In genomic region chr4:111664146-111664545, GRCm38 (mm10) we compare ENCODE assay signal across 9 mouse cellular contexts. TPM values are rescaled to one million over a fixed set of nuclear protein-coding genes. Genes with fewer than 3 reads are reported as not detected.
DNase-seq lines count a peak whose midpoint lies in the region; ATAC-seq lines count a peak whose summit lies in the region.
"Had no signal": no experiment of that assay in that cellular context is flagged by ENCODE, and none has a peak within 500 bp of the region (broad histone marks: within the 10 kb centered on the region; RNA-seq: fewer than 3 reads in every experiment).

No protein-coding gene starts in this region.

- no peaks in the 10 kb centered on the region for H3K9me3 ChIP-seq in forebrain, embryonic 14.5 days (replicated peaks; ENCODE audit: control insufficient read depth, low read length)

- peaks cover 9% of the 10 kb centered on the region for H3K4me1 ChIP-seq in forebrain, embryonic 14.5 days (ENCODE audit: control insufficient read depth, insufficient read depth, low read length)

- no peaks in the 10 kb centered on the region for H3K27me3 ChIP-seq in forebrain, embryonic 14.5 days (replicated peaks; ENCODE audit: control insufficient read depth, insufficient read depth, low read length)

- DNase-seq in layer of hippocampus, adult 11-12 months (ENCODE audit: low spot score): peak; percentile 38
- no peak for DNase-seq in layer of hippocampus, adult 9-10 months (ENCODE audit: low spot score)
- DNase-seq in forebrain, embryonic 14.5 days (ENCODE audit: low spot score): peak; percentile 71
- DNase-seq in heart, postnatal 4 days: peak; percentile 51
- DNase-seq in lung, adult 18-20 months: peak; percentile 36 to 51
- DNase-seq in urinary bladder, postnatal 10 days (ENCODE audit: low spot score): no peak
- no peak for DNase-seq in c-Kit-positive CD71-positive TER-119-positive erythroid progenitor cells, embryonic 14.5 days (ENCODE audit: low spot score)
- DNase-seq in frontal cortex, postnatal 14 days (ENCODE audit: low spot score in 2 of 2): no peak

- H3K36me3 ChIP-seq in forebrain, embryonic 14.5 days (ENCODE audit: control insufficient read depth, insufficient read depth, low read length): no peaks in the 10 kb centered on the region

- peak; percentile 78 for ATAC-seq in forebrain, embryonic 14.5 days

- H3K27ac ChIP-seq in forebrain, embryonic 14.5 days (ENCODE audit: low read depth, low read length): no peak overlapping the region
- H3K27ac ChIP-seq: macrophage had no signal

- no peak overlapping the region for H3K4me2 ChIP-seq in forebrain, embryonic 14.5 days (ENCODE audit: low read length)

- H3K9ac ChIP-seq in forebrain, embryonic 14.5 days (ENCODE audit: low read length): no peak overlapping the region

- no peak overlapping the region for H3K4me3 ChIP-seq in forebrain, embryonic 14.5 days (ENCODE audit: low read depth, low read length)

- 25% methylated on average over 3 of the region's 3 CpGs for WGBS in forebrain, embryonic 14.5 days

RNA-seq across cellular contexts. Expression of gene Spata6, which starts 55.6 kb away (rescaled TPM):
- polyA plus RNA-seq in forebrain, embryonic 14.5 days (2014; fragmentation: Nextera tagmentation; extraction: Ambion mirVana): 10.4 and 11.0 TPM in 2 replicates
- total RNA-seq in heart, postnatal 4 days (2021): 10 to 100 TPM; 17.3 to 18.4 TPM

Comparison
In these comparisons a context has a peak if more than half of its experiments do, and no peak if none do; other contexts are left out.
1. DNase-seq: peak in layer of hippocampus, adult 11-12 months (single experiment), forebrain, embryonic 14.5 days (single experiment), heart, postnatal 4 days (single experiment) and lung, adult 18-20 months (2 of 2); none in layer of hippocampus, adult 9-10 months (single experiment), urinary bladder, postnatal 10 days (single experiment), c-Kit-positive CD71-positive TER-119-positive erythroid progenitor cells, embryonic 14.5 days (single experiment) and frontal cortex, postnatal 14 days (0 of 2).